Mouse (Mus musculus): Measurements from ENCODE around the gene Tmem158.

GRCm38 (mm10) chr9:123269906-123270558 lies 9.5 kb upstream of the Tmem158 start:
- TF ChIP-seq CTCF (conservative IDR thresholded peaks at IDR 0.05; ENCODE audit: insufficient read depth, insufficient read length, low read depth, low read length), result no peak
- TF ChIP-seq POLR2A (IDR thresholded peaks at IDR 0.05; ENCODE audit: low read depth, low read length), result no peak
